Mouse (Mus musculus): ENCODE measurements at regions not wholly inside any gene's neighbourhood (a gene's known extent, or its start where the extent isn't known, plus 50 kb on each side); places are given as distances from the start of the nearest gene placed in this dataset.

DNA sequence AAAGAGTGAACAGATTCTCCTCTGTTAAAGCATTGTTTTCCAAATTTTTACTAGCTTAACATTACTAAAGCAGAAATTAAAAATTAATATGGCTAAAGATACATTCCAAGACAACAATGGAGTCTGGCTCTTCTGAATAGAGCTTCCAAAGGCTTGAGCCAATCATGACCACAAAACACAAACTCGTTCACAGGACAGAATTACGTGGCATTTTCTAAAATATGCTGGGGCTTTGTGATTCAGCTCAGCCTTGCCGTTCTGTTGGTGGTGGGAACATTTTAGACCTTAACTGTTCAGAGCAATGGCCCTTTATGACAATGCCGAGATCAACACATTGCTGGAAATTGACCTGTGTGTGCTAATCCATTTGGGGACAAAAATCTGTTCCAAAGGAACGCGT, 318.7 kb downstream of the Setd4 start:
- intact Hi-C loops (cut with DNase I): no loop called here
- Histone ChIP-seq H3K4me3 (no peak overlapping the region), H3K27ac (no peak overlapping the region)
- TF ChIP-seq CTCF (IDR thresholded peaks at IDR 0.05): no peak
- no peak for DNase-seq (ENCODE audit: extremely low spot score in 1 of 2, low spot score in 2 of 2)

DNA sequence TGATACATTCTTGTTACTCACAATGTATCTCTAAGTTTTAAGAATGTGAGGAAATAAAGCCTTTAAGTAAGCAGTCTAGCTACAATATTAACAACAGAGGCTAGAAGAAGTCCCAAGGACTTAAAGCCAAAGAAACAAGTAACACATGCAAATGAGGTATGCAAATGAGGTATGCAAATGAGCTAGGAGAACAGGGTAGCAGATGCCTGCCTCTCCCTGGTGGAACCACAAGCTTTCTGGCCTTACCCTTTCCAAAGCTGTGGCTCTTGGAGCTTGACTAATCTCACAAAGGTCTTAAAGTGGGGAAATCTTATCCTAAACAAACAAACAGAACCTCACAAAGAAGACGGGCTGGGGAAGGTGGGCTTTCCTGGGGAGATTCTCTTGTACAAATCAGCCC, 322.1 kb downstream of the Setd4 start:
- H3K27ac ChIP-seq: no peak overlapping the region
- no peak for DNase-seq (ENCODE audit: extremely low spot score in 1 of 2, low spot score in 2 of 2)
- no peak for TF ChIP-seq CTCF (IDR thresholded peaks at IDR 0.05)
- intact Hi-C loops (cut with DNase I): no loop called here
- H3K4me3 ChIP-seq: no peak overlapping the region

DNA sequence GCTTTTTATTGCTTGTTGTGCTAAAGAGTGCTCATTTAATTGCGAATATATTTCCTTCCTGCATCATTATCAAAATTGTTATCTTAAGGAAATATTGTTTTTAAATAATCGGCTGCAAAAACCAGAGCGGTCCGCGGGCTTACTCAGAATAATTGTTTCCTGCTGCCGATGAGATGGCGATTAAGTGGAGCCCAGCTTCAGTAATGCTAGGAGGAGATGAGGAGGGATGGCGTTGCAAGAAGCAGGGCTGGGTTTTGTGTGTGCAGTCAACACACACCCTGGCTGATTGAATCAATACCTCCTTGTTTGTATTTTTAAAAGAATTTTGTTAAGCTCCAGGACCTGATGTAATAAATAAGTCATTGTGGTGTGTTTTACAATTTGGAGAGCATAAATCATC, 331.2 kb downstream of the Setd4 start:
- DNase-seq (ENCODE audit: extremely low spot score in 1 of 2, low spot score in 2 of 2): no peak
- TF ChIP-seq CTCF (IDR thresholded peaks at IDR 0.05): no peak
- Histone ChIP-seq H3K4me3 (no peak overlapping the region), H3K27ac (no peak overlapping the region)
- intact Hi-C loops (cut with DNase I): no loop called here

DNA sequence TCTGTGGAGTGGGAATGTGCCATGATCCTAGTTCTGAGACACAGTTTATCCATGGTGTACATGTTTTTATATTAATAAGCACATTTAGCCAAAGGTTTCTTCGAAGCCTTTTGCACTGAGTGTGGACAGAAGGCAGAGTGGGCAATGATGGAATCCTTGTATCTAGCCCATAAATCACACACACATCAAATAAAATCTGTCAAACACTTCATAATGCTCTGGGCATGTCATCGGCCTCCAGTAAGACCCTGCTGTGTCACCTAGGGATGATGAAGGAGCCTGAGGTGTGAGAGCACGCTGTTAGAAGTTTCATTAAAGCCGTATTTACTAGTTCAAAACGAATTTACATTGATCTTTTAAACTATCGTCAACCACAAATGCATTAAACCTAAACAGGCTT, 331.7 kb downstream of the Setd4 start:
- no peak for TF ChIP-seq CTCF (IDR thresholded peaks at IDR 0.05)
- no peak overlapping the region for H3K27ac ChIP-seq
- no peak overlapping the region for H3K4me3 ChIP-seq
- no peak for DNase-seq (ENCODE audit: extremely low spot score in 1 of 2, low spot score in 2 of 2)
- intact Hi-C loops (cut with DNase I): no loop called here

DNA sequence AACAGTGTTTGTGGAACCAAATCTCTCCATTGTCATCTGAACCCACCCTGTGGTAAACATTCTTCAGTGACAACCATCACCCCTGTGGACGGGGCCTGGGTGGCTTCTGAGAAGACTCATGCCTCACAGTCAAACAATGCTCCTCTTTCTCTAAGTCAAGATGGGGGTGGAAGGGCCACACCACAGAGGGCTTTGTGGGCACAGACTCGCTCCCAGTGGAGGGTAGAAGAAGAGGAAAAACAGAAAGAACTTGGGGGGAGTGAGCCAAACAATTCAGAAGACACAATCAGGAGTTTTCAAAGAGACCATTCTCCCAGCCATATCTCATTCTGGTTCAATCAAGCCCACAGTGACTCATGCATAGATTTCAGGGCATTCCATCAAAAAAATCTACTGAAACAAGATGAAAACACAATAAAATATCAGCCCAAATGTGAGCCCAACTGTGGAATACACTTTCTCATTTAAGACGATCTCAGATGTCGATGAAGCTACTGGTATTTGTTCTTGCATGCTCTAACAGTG, 339.7 kb downstream of the Setd4 start:
- intact Hi-C loops (cut with DNase I): no loop called here
- Histone ChIP-seq H3K27ac (no peak overlapping the region), H3K4me3 (no peak overlapping the region)
- no peak for TF ChIP-seq CTCF (IDR thresholded peaks at IDR 0.05)
- no peak for DNase-seq (ENCODE audit: extremely low spot score in 1 of 2, low spot score in 2 of 2)

DNA sequence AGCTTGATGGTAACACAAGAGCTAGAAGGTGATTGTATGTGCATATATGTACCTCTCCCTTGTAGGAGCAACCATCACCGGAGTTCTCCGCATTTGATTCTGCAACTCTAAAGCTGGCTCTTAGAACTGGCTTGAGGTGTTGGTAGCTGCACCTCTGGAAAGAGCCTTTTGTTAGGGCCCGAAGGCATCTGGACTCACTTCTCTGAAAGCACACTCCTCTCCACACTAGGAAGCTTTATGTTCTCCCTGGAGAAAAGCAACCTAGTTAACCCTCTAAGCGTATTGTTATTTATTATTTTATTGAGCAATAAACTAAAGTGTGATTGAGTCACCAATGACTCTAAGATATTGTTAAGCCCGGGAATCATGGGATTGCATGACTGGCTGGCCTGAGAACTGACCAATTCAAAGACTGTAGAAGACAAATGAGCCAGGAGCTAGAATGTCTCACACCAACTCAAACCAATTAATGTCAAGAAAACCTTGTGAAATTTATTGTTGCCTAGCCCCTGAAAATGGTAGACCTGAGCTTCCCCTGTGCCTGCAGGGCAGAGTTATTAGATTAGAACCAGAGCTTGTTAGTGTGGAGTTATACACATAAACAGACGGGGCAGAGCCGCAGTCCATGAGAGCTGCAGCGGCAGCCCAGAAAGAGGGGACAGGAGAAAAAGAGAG, 340.6 kb downstream of the Setd4 start:
- no peak for DNase-seq (ENCODE audit: extremely low spot score in 1 of 2, low spot score in 2 of 2)
- intact Hi-C loops (cut with DNase I): no loop called here
- Histone ChIP-seq H3K27ac (no peak overlapping the region), H3K4me3 (no peak overlapping the region)
- TF ChIP-seq CTCF (IDR thresholded peaks at IDR 0.05): no peak

DNA sequence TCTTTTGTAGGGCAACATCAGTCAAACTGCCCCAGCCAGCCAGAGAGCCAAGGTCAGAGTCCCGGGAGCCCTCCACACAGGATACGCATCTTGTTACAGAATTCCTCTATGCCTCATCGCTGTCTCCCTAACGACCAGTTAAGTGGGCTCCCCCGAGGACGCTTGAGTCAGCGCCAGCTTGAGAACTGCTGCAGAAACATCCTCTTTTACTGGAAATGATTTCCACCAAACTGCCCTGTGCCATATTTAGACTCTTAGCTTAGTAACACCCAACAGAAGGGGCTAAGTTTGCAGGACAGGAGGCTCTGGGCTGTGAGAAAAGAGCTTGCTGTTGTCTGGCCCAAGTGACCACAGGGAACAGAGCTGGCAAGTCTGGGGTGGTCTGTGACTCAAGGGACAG, 357.0 kb downstream of the Setd4 start:
- no peak overlapping the region for H3K4me3 ChIP-seq
- peak; percentile 16 to 20 for DNase-seq (ENCODE audit: extremely low spot score in 1 of 2, low spot score in 2 of 2)
- no peak for TF ChIP-seq CTCF (IDR thresholded peaks at IDR 0.05)
- no peak overlapping the region for H3K27ac ChIP-seq
- intact Hi-C loops (cut with DNase I): no loop called here

DNA sequence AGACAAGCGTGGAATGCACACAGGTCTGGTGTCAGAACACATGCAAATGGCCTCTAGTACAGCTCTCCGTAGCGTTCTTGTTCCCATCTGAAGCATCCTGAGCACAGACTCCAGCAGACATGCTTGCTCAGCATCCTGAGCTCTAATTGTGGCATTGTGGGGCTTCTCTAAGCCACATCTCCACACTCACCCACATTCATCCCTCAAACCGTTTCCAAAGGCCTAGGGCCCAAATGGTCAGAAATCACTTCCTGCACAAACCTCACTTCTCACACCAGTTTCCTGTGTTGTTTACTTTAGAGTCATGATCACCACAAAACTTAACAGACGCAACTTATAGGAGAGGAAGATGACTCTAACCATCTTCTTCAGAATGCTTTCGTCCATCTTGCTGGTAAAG, 358.1 kb downstream of the Setd4 start:
- intact Hi-C loops (cut with DNase I): no loop called here
- Histone ChIP-seq H3K4me3 (no peak overlapping the region), H3K27ac (no peak overlapping the region)
- DNase-seq (ENCODE audit: extremely low spot score in 1 of 2, low spot score in 2 of 2): no peak
- no peak for TF ChIP-seq CTCF (IDR thresholded peaks at IDR 0.05)

DNA sequence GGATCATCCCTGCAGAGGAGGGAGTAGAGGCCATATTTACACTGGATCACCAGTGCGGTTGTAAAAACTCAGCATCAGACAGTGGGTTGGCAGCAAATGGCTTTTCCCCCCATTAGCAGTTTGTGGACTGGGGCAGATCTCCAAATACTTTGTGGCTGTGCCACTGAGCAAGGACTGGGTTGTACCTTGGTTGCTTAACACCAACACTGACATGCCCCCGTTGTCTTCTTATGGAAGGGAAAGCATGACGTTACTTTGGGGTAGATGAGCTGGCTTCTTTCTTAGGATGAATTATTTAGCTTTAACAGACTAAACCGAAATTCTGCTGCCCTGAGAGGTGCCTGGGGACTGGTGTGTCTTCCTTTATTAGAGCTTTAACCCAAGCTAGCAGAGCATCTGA, 365.0 kb downstream of the Setd4 start:
- no peak for TF ChIP-seq CTCF (IDR thresholded peaks at IDR 0.05)
- DNase-seq (ENCODE audit: extremely low spot score in 1 of 2, low spot score in 2 of 2): no peak
- no peak overlapping the region for H3K4me3 ChIP-seq
- H3K27ac ChIP-seq: no peak overlapping the region
- intact Hi-C loops (cut with DNase I): no loop called here

DNA sequence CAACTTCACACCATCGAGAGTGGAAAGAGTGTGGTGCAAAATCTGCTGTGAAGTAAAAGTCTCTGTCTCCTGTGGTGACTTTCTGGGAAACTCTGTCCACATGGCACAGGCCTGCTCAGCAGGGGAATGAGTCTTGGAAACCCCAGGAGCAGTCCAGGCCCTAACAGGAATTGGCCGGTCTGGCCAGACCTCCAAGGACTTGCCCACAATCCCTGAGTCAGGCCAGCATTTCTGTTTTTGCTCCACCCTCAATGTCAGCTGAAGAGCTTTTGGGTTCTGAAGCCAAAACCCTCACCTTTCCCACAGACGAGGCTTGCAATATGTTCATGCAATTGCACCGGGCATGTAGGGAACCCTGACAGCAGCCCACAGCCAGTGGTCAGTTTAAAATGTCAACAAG, 365.5 kb downstream of the Setd4 start:
- Histone ChIP-seq H3K27ac (no peak overlapping the region), H3K4me3 (no peak overlapping the region)
- intact Hi-C loops (cut with DNase I): no loop called here
- TF ChIP-seq CTCF (IDR thresholded peaks at IDR 0.05): no peak
- no peak for DNase-seq (ENCODE audit: extremely low spot score in 1 of 2, low spot score in 2 of 2)

DNA sequence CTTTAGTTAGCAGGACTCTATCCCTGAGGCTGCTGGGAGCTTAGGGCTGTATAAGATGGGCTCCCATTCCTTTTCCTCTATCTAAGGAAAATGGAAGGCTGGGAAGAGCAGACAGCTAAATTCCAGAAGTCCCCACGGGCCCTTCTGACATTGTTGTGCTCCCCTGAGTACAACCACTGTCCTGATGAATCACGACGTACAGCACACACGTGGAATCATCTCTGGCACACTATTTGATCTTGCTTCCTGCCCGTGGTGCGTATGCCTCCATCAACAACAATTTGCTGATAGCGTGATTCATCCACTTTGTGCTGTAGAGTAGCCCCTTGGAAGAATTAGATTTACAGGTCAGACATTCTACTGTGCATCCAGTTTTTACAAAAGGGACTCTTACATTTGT, 378.2 kb downstream of the Setd4 start:
- no peak for DNase-seq (ENCODE audit: extremely low spot score in 1 of 2, low spot score in 2 of 2)
- intact Hi-C loops (cut with DNase I): no loop called here
- no peak for TF ChIP-seq CTCF (IDR thresholded peaks at IDR 0.05)
- H3K4me3 ChIP-seq: no peak overlapping the region
- H3K27ac ChIP-seq: no peak overlapping the region

DNA sequence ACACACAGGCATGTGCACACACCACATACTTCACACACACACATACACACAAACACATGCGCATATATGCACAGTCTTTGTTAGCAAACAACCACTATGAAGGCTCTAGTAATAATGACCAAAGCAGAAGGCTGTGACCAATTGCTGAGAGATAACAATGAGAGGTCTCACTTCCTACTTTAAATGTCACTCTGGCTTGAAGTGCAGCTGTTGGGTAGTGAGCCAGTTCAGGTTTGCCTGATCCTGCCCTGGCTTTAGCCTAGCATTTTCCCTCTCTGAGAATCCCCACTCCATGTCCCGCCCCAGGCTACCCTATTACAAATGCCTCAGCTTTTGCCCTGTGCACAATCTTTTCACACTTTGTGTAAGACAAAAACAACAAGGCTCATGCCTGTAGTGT, 378.7 kb downstream of the Setd4 start:
- DNase-seq (ENCODE audit: extremely low spot score in 1 of 2, low spot score in 2 of 2): no peak
- H3K4me3 ChIP-seq: no peak overlapping the region
- intact Hi-C loops (cut with DNase I): no loop called here
- no peak for TF ChIP-seq CTCF (IDR thresholded peaks at IDR 0.05)
- H3K27ac ChIP-seq: no peak overlapping the region

DNA sequence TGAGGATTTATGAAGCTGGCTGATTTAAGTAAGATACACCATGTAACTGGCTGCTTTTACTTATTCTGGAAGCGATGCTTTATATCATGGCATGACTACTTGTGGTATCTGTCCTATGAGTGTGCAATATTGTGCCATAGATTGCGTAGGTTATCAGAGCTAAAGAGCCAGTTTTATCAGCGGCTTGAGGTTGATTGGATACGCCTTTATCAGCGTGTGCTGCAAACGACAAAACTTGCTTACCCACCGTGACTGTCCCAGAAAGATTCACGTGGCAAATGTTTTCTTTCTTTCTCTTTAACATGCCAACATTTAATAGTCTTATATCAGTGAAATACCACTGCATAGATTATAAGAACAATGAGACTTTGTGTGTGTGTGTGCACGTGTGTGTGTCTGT, 384.1 kb downstream of the Setd4 start:
- Histone ChIP-seq H3K4me3 (no peak overlapping the region), H3K27ac (no peak overlapping the region)
- no peak for DNase-seq (ENCODE audit: extremely low spot score in 1 of 2, low spot score in 2 of 2)
- intact Hi-C loops (cut with DNase I): no loop called here
- no peak for TF ChIP-seq CTCF (IDR thresholded peaks at IDR 0.05)
